15 mouse cellular contexts compared by ENCODE assay signal in the genomic region with DNA sequence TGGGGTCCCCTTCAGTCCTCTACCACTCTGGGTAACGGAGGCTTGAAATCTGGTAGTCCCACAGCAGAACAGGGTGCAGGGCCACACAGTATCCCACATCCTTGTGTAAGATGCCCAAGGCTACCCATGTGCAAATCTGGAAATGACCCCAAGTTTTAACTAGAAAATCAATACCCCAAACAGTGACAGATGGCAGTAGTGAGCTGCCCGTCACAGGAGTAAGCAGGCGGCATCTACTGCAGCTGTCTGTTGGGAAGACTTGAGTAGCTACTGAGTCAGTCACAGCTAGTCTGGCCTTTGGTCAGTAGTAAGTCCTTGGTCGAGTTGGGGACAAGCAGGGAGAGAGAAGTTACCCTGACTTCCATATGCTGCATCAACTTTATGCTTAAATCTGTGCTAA. TPM values are rescaled to one million over a fixed set of nuclear protein-coding genes. Genes with fewer than 3 reads are reported as not detected.
DNase-seq lines count a peak whose midpoint lies in the region; ATAC-seq and TF ChIP-seq lines count a peak whose summit lies in the region.
"Had no signal": no experiment of that assay in that cellular context is flagged by ENCODE, and none has a peak within 500 bp of the region (broad histone marks: within the 10 kb centered on the region; RNA-seq: fewer than 3 reads in every experiment).

No protein-coding gene starts in this region.

- no peak overlapping the region for H3K9ac ChIP-seq in hindbrain, postnatal 0 days (replicated peaks; ENCODE audit: low read length)
- H3K9ac ChIP-seq in hindbrain, embryonic 13.5 days, result no peak overlapping the region
- no peak overlapping the region for H3K9ac ChIP-seq in lung, postnatal 0 days (replicated peaks; ENCODE audit: low read depth)
- H3K9ac ChIP-seq in stomach, postnatal 0 days (ENCODE audit: low read length), result no peak overlapping the region
- H3K9ac ChIP-seq: embryonic facial prominence, embryonic 12.5 days; limb, embryonic 12.5 days had no signal

- peak; percentile 64 for TF ChIP-seq CTCF in hindbrain, postnatal 0 days (IDR thresholded peaks at IDR 0.05; ENCODE audit: low read depth)
- peak; percentile 46 for TF ChIP-seq CTCF in lung, postnatal 0 days (IDR thresholded peaks at IDR 0.05)
- TF ChIP-seq CTCF in stomach, postnatal 0 days (IDR thresholded peaks at IDR 0.05; ENCODE audit: low read depth), result peak; percentile 54

- H3K27ac ChIP-seq in hindbrain, postnatal 0 days, result no peak overlapping the region
- no peak overlapping the region for H3K27ac ChIP-seq in hindbrain, embryonic 13.5 days
- no peak overlapping the region for H3K27ac ChIP-seq in lung, postnatal 0 days (ENCODE audit: low read length)
- no peak overlapping the region for H3K27ac ChIP-seq in stomach, postnatal 0 days (replicated peaks)
- H3K27ac ChIP-seq: embryonic facial prominence, embryonic 12.5 days; limb, embryonic 12.5 days had no signal

- ATAC-seq in hindbrain, postnatal 0 days, result no peak
- ATAC-seq in hindbrain, embryonic 13.5 days (ENCODE audit: low FRiP score), result no peak
- no peak for ATAC-seq in lung, postnatal 0 days
- no peak for ATAC-seq in stomach, postnatal 0 days (ENCODE audit: low FRiP score, low TSS enrichment)
- ATAC-seq in megakaryocyte, adult 5-6 weeks (ENCODE audit: poor library complexity, severe bottlenecking), result no peak
- ATAC-seq: activated CD4-positive, CD25-positive, alpha-beta regulatory T cell, adult 4 months; hindbrain, embryonic 16.5 days had no signal

- no peaks in the 10 kb centered on the region for H3K27me3 ChIP-seq in hindbrain, postnatal 0 days (ENCODE audit: insufficient read depth, low read length)
- 0 out of 2 replicates have a peak, but pooled peaks cover 3% of the 10 kb centered on the region for H3K27me3 ChIP-seq in hindbrain, embryonic 13.5 days
- H3K27me3 ChIP-seq in lung, postnatal 0 days (replicated peaks; ENCODE audit: insufficient read depth, low read length), result no peaks in the 10 kb centered on the region
- no peaks in the 10 kb centered on the region for H3K27me3 ChIP-seq in stomach, postnatal 0 days (ENCODE audit: control insufficient read depth, insufficient read depth, low read length)
- H3K27me3 ChIP-seq: embryonic facial prominence, embryonic 12.5 days; limb, embryonic 12.5 days had no signal

- no peaks in the 10 kb centered on the region for H3K36me3 ChIP-seq in hindbrain, postnatal 0 days (ENCODE audit: insufficient read depth, low read length)
- peaks cover 4% of the 10 kb centered on the region; the same call in 1 of the 2 replicates for H3K36me3 ChIP-seq in hindbrain, embryonic 13.5 days
- no peaks in the 10 kb centered on the region for H3K36me3 ChIP-seq in lung, postnatal 0 days (ENCODE audit: insufficient read depth, low read length)
- no peaks in the 10 kb centered on the region for H3K36me3 ChIP-seq in stomach, postnatal 0 days (ENCODE audit: control insufficient read depth, insufficient read depth, low read length)

- peak; percentile 50 for DNase-seq in hindbrain, postnatal 0 days (ENCODE audit: low spot score)
- no peak for DNase-seq in lung, postnatal 0 days (ENCODE audit: low spot score)
- no peak for DNase-seq in lung, postnatal 10 days
- peak; percentile 25 for DNase-seq in MN1 (ENCODE audit: low spot score)
- DNase-seq in stomach, postnatal 0 days (ENCODE audit: low spot score), result no peak
- DNase-seq: heart, adult 11 months; right cerebral cortex, postnatal 25 days; thymus, adult 2 months had no signal

- no peaks in the 10 kb centered on the region for H3K9me3 ChIP-seq in hindbrain, postnatal 0 days (ENCODE audit: low read length)
- H3K9me3 ChIP-seq in hindbrain, embryonic 13.5 days, result no peaks in the 10 kb centered on the region
- no peaks in the 10 kb centered on the region for H3K9me3 ChIP-seq in lung, postnatal 0 days (ENCODE audit: low read length)
- no peaks in the 10 kb centered on the region for H3K9me3 ChIP-seq in stomach, postnatal 0 days (ENCODE audit: control insufficient read depth, low read length)
- H3K9me3 ChIP-seq: embryonic facial prominence, embryonic 12.5 days; limb, embryonic 12.5 days had no signal

- 73% methylated on average over 4 of the region's 4 CpGs for WGBS in hindbrain, postnatal 0 days
- 76% methylated on average over 4 of the region's 4 CpGs for WGBS in hindbrain, embryonic 13.5 days
- 86% methylated on average over 4 of the region's 4 CpGs for WGBS in lung, postnatal 0 days
- 74% methylated on average over 4 of the region's 4 CpGs for WGBS in stomach, postnatal 0 days

- no peak overlapping the region for H3K4me3 ChIP-seq in hindbrain, postnatal 0 days (ENCODE audit: low read length)
- H3K4me3 ChIP-seq in hindbrain, embryonic 13.5 days, result no peak overlapping the region
- no peak overlapping the region for H3K4me3 ChIP-seq in lung, postnatal 0 days (ENCODE audit: low read depth, low read length)
- H3K4me3 ChIP-seq in stomach, postnatal 0 days (ENCODE audit: low read depth, low read length), result no peak overlapping the region
- H3K4me3 ChIP-seq: embryonic facial prominence, embryonic 12.5 days; limb, embryonic 12.5 days had no signal

- no peak for TF ChIP-seq EP300 in lung, postnatal 0 days (IDR thresholded peaks at IDR 0.05)
- no peak for TF ChIP-seq EP300 in stomach, postnatal 0 days (optimal IDR thresholded peaks at IDR 0.05)

- no peak overlapping the region for H3K4me2 ChIP-seq in hindbrain, postnatal 0 days (ENCODE audit: low read depth, low read length)
- H3K4me2 ChIP-seq in hindbrain, embryonic 13.5 days, result no peak overlapping the region
- H3K4me2 ChIP-seq in lung, postnatal 0 days (replicated peaks; ENCODE audit: low read depth, low read length), result no peak overlapping the region
- H3K4me2 ChIP-seq in stomach, postnatal 0 days (replicated peaks; ENCODE audit: low read depth), result no peak overlapping the region
- H3K4me2 ChIP-seq: embryonic facial prominence, embryonic 12.5 days; limb, embryonic 12.5 days; midbrain, embryonic 11.5 days had no signal

- no peaks in the 10 kb centered on the region for H3K4me1 ChIP-seq in hindbrain, postnatal 0 days (ENCODE audit: insufficient read depth, low read length)
- peaks cover 55% of the 10 kb centered on the region for H3K4me1 ChIP-seq in hindbrain, embryonic 13.5 days (replicated peaks)
- no peaks in the 10 kb centered on the region for H3K4me1 ChIP-seq in lung, postnatal 0 days (ENCODE audit: insufficient read depth, low read depth, low read length)
- no peaks in the 10 kb centered on the region for H3K4me1 ChIP-seq in stomach, postnatal 0 days (replicated peaks; ENCODE audit: control insufficient read depth, insufficient read depth)

RNA-seq across cellular contexts. Expression of a gene that starts 34.9 kb away (rescaled TPM):
- 33.4 and 33.8 TPM in 2 replicates for total RNA-seq in hindbrain, postnatal 0 days (2014; rRNA removed)
- 15.5 and 17.2 TPM in 2 replicates for polyA plus RNA-seq in hindbrain, postnatal 0 days (2015; fragmentation: Nextera tagmentation; extraction: Ambion mirVana)
- 16.2 and 18.1 TPM in 2 replicates for polyA plus RNA-seq in hindbrain, embryonic 13.5 days (2015; fragmentation: Nextera tagmentation; extraction: Ambion mirVana)
- polyA plus RNA-seq in lung, postnatal 0 days (2015; fragmentation: Nextera tagmentation; extraction: Ambion mirVana), result 6.0 and 7.4 TPM in 2 replicates
- 9.4 and 10.8 TPM in 2 replicates for polyA plus RNA-seq in stomach, postnatal 0 days (2015; fragmentation: Nextera tagmentation; extraction: Ambion mirVana)
- total RNA-seq in megakaryocyte, adult 5-6 weeks (2015), result 6.5 and 7.1 TPM in 2 replicates
- 11.7 and 12.4 TPM in 2 replicates for total RNA-seq in megakaryocyte, adult 5-6 weeks (2017)

Comparison
In these comparisons a context has a peak if more than half of its experiments do, and no peak if none do; other contexts are left out.
1. DNase-seq: peak in hindbrain, postnatal 0 days (single experiment) and MN1 (single experiment); none in lung, postnatal 0 days (single experiment), lung, postnatal 10 days (single experiment) and stomach, postnatal 0 days (single experiment).
2. Peak in every context shown above with its lines, with median percentiles within 50 percentile points of each other: CTCF ChIP-seq.